Mouse (Mus musculus): Measurements from ENCODE around the gene Ifne. TPM values are rescaled to one million over a fixed set of nuclear protein-coding genes. Genes with fewer than 3 reads are reported as not detected.

Gene Ifne
- total and polyA plus RNA-seq, 3 experiments = not detected

DNA sequence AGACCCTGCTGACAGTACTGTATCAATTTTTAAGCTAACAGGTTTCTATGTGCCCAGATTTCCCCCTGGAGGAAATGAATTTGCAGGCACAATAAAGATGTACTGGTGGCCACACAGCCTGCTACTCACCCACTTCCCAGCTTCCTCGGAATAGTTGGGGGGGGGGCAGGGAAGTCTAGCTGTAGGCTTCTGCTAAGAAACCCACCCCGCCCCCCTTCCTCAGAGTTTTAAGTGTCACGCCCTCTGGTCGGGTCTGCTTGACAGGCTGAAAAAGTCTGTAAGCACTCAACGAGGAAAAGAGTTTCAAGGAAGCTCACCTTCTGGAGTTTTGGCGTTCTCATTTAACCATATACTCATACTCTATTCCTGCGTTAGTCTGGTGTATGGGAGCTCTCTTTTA, 16.7 kb downstream of the Ifne start:
- H3K27me3 ChIP-seq (replicated peaks) = peaks cover 60% of the 10 kb centered on the region
- dilution Hi-C loops (cut with MboI; ENCODE audit: extremely low pct_ligation_motif_present, extremely low pct_unique_long_range_greater_than_20kb, low sequenced_read_pairs) = no loop called here
- in situ Hi-C loops (cut with MboI; ENCODE audit: low pct_ligation_motif_present, low pct_unique_long_range_greater_than_20kb, low sequenced_read_pairs) = no loop called here

DNA sequence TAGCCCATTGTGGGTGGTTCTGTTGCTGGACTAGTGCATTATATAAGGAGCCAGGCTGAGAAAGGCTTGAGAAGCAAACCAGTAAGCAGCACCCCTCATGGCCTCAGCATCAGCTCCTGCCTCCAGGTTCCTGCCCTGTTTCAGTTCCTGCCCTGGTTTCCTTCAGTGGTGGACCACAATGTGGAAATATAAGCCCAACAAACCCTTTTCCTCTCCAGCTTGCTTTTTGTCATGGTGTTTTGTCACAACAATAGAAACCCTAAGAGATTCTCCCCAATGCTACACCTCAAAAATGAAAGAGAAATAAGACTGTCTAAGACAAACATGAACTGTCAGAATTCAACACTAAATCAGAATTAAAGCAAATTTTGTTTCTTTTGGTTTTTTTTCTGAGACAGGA, 20.8 kb downstream of the Ifne start:
- dilution Hi-C loops (cut with MboI; ENCODE audit: extremely low pct_ligation_motif_present, extremely low pct_unique_long_range_greater_than_20kb, low sequenced_read_pairs) = no loop called here
- Histone ChIP-seq H3K36me3 (replicated peaks in 1 of 2; ENCODE audit: control insufficient read depth in 1 of 2, insufficient read depth in 1 of 2, low read length in 1 of 2) (no peaks in the 10 kb centered on the region), H3K79me2 (replicated peaks; ENCODE audit: control insufficient read depth, extremely low read depth, insufficient read depth, poor library complexity, severe bottlenecking) (no peaks in the 10 kb centered on the region), H3K27me3 (replicated peaks) (peaks cover 59% of the 10 kb centered on the region), H3K4me1 (ENCODE audit: control insufficient read depth in 1 of 2, insufficient read depth in 2 of 2) (peaks cover 0 to 5% of the 10 kb centered on the region in 2 experiments; a peak in 2 of 4 replicates), H3K4me3 (replicated peaks in 1 of 3; ENCODE audit: low read depth in 2 of 3, low read length in 2 of 3, poor library complexity in 1 of 3) (no peak overlapping the region), H3K9ac (ENCODE audit: insufficient read depth, low read depth) (no peak overlapping the region), H3K9me3 (replicated peaks; ENCODE audit: low read length) (peaks cover 4% of the 10 kb centered on the region), H3K4me2 (ENCODE audit: insufficient read depth, low read depth, poor library complexity, severe bottlenecking) (no peak overlapping the region), H3K27ac (ENCODE audit: insufficient read depth, low read depth) (no peak overlapping the region)
- TF ChIP-seq RCOR1 (conservative IDR thresholded peaks at IDR 0.05; ENCODE audit: low read depth, low read length) = no peak
- TF ChIP-seq POLR2AphosphoS2 (IDR thresholded peaks at IDR 0.05; ENCODE audit: low read depth, low read length) = no peak
- no peak for TF ChIP-seq MEF2A (IDR thresholded peaks at IDR 0.05; ENCODE audit: borderline replicate concordance, low read depth, low read length)
- TF ChIP-seq MAX (IDR thresholded peaks at IDR 0.05; ENCODE audit: low read length) = no peak
- no peak for TF ChIP-seq ZMIZ1 (IDR thresholded peaks at IDR 0.05; ENCODE audit: low read depth, low read length)
- TF ChIP-seq GABPA (IDR thresholded peaks at IDR 0.05; ENCODE audit: insufficient replicate concordance, low read depth, low read length) = no peak
- no peak for TF ChIP-seq KAT2A (IDR thresholded peaks at IDR 0.05; ENCODE audit: insufficient replicate concordance, low read length)
- no peak for TF ChIP-seq MYC (IDR thresholded peaks at IDR 0.05; ENCODE audit: low read depth, low read length)
- TF ChIP-seq TCF12 (IDR thresholded peaks at IDR 0.05; ENCODE audit: low read depth, low read length) = no peak
- no peak for TF ChIP-seq MXI1 (IDR thresholded peaks at IDR 0.05; ENCODE audit: low read depth, low read length)
- TF ChIP-seq IRF4 (IDR thresholded peaks at IDR 0.05; ENCODE audit: low read depth, low read length) = no peak
- TF ChIP-seq PAX5 (IDR thresholded peaks at IDR 0.05; ENCODE audit: low read length) = no peak
- no peak for TF ChIP-seq NRF1 (IDR thresholded peaks at IDR 0.05; ENCODE audit: low read depth, low read length)
- no peak for TF ChIP-seq JUND (conservative IDR thresholded peaks at IDR 0.05; ENCODE audit: low read depth, low read length)
- no peak for TF ChIP-seq E2F4 (IDR thresholded peaks at IDR 0.05; ENCODE audit: insufficient replicate concordance, low read depth, low read length)
- no peak for TF ChIP-seq ZC3H11A (IDR thresholded peaks at IDR 0.05; ENCODE audit: low read depth, low read length)
- no peak for DNase-seq (ENCODE audit: extremely low read depth)
- in situ Hi-C loops (cut with MboI; ENCODE audit: low pct_ligation_motif_present, low pct_unique_long_range_greater_than_20kb, low sequenced_read_pairs) = no loop called here

More for the DNA sequence above, 16.7 kb downstream of the Ifne start:
- no peak overlapping the region for H3K4me2 ChIP-seq (ENCODE audit: insufficient read depth, low read depth, poor library complexity, severe bottlenecking)
- H3K4me3 ChIP-seq (replicated peaks in 1 of 3; ENCODE audit: low read depth in 2 of 3, low read length in 2 of 3, poor library complexity in 1 of 3) = no peak overlapping the region
- peaks cover 0 to 22% of the 10 kb centered on the region in 2 experiments; a peak in 2 of 4 replicates for H3K4me1 ChIP-seq (ENCODE audit: control insufficient read depth in 1 of 2, insufficient read depth in 2 of 2)
- H3K79me2 ChIP-seq (replicated peaks; ENCODE audit: control insufficient read depth, extremely low read depth, insufficient read depth, poor library complexity, severe bottlenecking) = no peaks in the 10 kb centered on the region
- no peak overlapping the region for H3K9ac ChIP-seq (ENCODE audit: insufficient read depth, low read depth)
- no peak for TF ChIP-seq KAT2A (IDR thresholded peaks at IDR 0.05; ENCODE audit: insufficient replicate concordance, low read length)
- no peaks in the 10 kb centered on the region for H3K9me3 ChIP-seq (replicated peaks; ENCODE audit: low read length)
- no peak for DNase-seq (ENCODE audit: extremely low read depth)
- H3K27ac ChIP-seq (ENCODE audit: insufficient read depth, low read depth) = no peak overlapping the region
- no peaks in the 10 kb centered on the region for H3K36me3 ChIP-seq (replicated peaks in 1 of 2; ENCODE audit: control insufficient read depth in 1 of 2, insufficient read depth in 1 of 2, low read length in 1 of 2)
